Mouse (Mus musculus): ENCODE measurements around the gene Gamt.

Gamt gene

DNA sequence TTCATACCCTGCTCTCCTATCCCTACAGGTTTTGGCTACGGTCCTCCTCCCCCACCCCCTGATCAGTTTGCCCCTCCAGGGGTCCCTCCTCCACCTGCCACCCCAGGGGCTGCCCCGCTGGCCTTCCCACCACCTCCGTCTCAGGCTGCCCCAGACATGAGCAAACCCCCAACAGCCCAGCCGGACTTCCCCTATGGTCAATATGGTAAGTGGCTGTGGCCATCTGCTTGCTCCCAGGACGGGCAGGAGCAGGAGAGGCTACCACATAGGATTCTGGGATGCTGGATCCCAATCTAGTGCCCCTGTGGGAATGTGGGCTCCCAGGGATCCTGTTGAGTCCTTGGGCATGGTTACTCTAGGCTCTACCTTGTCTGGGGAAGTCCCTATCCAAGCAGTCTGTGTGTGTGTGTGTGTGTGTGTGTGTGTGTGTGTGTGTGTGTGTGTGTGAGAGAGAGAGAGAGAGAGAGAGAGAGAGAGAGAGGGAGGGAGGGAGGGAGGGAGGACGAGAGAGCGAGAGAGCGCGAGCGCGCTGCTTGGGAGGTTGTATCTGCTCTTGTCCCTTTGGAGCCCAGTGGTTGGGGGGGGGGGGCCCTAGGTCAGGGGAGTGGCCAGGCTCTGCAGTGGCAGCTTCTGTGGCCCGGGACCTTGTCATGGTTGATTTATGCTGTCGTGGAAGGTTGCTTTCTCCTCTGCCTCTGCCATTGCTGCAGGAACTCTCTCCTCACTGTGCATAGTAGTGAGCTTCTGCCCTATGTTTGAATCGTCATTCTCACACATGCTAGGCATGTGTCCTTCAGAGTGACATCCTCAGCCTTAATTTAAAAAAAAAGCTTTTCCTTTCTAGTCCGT, 24.6 kb upstream of the Gamt start:
- DNase-seq, result no peak

DNA sequence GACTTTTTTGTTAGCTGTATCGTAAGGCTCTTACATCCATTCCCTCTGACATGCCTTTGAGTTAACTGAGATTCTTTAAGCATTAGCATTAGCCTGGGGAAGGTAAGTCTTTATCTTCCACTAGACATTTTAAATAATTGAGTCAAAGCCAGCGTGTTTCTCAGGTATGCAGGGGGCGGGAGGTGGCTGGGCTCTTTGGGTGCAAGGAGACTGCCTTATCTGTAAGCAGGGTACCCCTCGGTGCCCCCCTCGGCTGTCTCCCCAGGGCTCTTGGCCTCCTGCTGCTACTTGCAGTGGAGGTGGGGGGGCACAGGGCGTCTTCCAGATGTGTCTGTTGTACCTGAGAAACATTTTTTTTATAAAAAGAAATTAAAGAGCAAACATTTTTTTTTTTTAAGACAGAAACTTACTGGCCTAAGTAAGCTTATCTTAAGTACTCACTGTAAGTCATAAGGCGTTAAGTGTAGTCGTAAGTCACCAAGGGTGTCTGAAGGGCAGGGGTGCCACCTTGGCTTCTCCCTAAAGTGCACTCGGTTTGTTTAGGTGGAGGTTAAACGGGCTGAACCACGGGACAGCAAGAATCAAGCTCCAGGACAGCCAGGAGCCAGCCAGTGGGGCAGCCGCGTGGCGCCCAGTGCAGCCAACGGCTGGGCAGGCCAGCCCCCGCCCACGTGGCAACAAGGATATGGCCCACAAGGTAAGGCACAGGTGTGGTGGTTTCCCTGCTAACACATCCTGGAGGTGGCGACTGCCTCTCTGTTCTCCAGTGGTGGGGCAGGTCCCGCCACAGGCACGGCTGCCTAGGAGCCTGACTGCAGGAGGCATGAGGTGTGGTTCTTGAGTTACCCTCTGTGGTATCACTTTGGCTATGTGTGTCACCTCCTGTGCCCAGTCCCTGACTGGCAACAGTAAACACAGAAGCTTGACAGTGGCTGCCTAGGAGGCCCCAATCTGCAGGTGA, 21.9 kb upstream of the Gamt start:
- no peak for DNase-seq

DNA sequence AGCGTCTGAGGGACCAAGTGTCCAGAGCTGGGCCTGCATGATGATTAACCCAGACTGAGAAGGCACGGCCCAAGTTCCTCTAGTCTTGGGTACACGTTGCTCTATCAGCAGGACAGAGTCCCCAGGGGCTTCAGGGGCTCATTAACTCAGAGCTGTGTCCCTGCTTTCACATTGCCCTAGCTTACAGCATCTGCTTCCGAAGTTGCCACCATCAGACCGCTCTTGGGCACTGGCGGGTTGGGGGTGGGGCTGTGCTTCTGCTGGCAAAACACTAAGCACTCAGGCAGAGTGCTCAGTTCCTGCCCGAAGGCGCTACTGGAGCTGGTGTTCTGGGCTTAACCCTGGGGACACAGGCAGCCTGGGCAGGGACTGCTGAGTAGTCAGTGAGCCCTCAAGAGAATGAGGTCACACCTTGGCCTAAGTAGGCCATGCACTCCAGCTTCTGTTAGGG, 21.1 kb upstream of the Gamt start:
- no peak for DNase-seq

DNA sequence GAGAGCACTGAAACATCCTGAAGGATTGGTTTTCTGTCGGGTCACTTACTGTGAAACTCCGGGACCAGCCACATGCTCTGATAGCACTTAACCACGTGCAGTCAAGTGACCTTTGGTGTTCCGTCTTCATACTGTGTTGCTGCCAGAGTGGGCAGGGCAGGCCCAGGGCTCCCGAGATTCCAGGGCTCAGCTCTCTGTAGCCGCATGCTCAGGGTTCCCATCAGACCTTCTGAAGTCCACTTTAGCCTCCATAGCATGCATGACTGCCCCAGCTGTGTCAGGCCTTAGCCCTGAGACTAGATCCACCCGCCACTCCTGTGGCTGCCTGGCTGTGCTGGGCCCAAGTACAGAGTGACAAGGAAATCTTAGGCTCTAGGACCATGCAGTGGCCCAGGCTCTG, 20.5 kb upstream of the Gamt start:
- no peak for DNase-seq

DNA sequence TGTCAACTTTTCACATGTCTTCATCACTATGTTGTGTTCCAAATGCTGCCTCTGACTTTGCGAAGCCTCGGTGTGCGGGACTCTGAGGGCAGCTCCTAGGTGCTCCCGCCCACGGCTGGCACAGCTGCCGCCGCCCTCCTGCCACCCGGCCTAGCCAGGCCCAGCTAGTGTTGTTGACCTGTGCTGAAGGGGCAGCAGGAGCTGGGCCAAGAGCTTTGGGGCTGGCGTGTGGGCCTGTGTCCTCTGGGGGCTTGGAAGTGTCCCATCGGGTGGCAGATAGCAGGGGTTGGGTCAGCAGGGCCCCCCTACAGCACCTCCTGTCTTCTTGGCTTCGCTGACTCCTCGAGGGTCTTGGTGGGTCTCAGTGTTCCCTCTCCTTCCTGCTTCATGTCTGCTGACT, 18.5 kb upstream of the Gamt start:
- DNase-seq, result no peak

DNA sequence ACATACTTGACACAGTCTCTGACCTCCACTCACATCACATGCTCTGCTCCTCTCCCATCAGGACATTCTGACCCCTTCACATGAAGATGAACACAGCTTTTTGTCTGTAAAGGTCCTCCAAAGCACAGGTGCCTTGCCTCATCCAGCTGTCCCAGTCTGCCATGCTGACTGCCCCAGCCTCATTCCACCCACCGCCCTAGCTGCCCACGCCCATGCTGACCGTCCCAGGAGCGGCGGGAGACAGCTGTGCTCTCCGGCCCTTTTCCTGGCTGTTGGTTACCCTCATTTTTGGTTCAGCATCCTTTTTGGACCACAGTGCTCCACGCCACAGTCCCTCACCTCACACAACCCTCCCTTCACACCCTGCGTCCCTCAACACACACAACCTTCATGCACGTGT, 17.6 kb upstream of the Gamt start:
- DNase-seq, result no peak

DNA sequence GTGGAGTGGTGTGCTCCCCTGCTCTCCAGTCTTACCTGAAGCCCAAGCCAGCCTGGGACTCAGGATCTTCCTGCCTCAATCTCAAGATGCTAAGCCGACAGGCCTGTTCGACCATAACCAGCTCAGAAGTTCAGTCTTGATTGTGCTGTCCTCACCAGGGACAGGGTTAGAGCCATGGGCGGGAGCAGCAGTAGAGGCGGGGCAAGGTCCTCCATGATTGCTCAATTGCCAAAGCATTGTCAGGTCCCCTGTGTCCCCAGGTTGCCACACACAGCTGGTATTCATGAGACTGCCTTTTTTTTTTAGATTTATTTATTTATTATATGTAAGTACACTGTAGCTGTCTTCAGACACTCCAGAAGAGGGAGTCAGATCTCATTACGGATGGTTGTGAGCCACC, 15.4 kb upstream of the Gamt start:
- DNase-seq, result no peak

DNA sequence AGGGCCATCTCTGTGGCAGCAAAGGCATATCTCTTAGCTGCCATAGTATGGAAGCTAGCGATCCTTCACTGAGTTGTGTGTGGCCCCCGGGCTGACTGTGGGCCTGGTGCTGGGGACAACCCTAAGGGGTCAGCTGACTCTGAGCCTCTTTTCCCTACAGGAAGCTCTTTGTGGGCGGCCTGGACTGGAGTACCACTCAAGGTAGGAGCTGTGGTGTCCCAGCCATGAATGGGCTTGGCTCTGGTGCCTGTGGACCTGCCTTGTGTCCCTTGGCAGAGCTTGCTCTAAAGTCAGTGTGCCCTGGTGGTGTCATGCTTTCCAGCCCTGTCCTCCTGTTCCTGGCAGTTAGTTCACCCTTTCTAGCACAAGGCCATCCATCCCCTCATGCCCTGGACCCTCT, 13.0 kb upstream of the Gamt start:
- DNase-seq, result no peak

DNA sequence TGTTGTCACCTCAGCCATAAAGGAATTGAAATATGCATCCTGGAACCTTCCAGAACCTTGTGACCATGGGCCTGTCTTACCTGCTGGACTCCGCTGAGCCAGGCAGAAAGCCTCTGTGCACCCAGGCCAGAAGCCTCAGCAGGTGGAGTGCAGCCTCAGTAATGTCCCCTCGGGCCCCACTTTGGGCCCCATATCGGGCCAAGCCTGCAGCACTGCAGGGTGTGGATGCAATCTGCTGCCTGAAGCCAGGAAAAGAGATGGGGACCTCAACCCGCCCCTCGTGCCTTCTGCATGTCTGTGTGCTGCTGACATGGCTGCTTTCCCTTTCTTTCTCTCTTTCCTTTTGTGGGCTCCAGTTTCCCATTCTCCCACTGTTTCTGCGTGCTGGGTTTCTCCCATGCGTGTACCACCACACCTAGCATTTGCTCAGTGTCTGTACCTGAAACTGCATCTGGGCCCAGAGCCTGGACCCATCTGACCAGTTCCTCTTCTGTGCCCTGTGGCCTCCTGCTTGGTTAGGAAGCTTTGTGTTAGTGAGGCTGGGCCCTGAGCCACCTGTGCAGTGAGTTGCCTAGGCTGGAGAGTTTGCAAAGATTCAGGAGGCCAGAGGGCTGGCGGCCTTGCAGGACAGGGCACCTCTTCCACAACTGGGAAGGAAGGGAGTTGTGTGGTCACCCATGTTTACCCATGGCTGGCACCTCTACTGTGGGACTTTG, 11.2 kb upstream of the Gamt start:
- DNase-seq, result no peak

DNA sequence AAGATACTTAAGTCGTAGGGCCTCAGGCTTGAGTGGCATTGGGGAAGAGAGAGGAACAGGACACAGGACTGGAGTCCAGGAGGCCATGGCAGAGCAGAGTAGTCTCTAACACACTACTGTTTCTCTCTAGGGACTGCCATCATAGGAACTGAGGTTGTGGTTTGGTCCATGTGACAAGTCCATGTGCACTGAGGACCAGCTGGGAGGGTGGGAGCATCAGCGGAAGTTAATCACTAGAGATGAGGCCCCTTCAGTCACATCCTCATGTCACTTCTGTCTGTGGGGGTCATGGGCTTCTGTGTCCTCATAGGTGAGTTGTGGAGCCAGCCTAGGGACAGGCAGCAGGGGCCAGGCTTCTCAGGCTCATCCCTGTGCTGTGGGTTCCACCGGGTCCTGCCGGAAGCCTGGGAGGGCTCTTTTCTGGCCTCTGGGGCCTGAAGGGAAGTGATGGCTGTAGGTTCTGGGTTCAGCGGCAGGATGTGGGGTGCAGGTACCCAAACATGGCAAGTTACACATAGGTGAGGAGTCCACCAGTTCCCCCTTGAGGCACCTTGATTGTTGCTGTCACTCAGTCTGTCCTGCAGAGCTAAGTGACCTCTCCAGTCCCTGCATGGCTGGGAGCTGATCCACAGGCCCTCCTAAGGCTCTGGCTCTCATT, 10.5 kb upstream of the Gamt start:
- no peak for DNase-seq

DNA sequence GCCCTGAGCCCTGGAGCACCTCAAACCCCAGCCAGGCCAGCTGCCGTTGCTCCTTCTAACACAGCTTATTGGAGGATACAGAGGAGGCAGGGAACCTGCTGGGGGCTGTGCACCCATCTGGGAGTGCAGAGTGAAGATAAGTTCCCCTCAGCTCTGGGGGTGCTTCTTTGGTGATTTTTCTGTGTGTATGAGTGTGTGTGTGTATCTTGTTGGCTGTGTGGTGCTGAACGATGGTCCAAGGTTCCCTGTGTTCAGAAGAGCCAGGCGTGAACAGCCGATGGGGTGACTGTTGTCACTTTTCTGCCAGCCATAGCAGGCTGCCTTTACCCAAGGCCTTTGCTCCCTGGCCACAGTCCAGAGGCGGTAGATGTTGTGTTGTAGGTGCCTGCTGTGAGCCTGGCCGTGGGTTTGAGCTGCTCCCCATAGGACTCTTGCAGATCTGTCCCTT, 9.9 kb upstream of the Gamt start:
- no peak for DNase-seq

DNA sequence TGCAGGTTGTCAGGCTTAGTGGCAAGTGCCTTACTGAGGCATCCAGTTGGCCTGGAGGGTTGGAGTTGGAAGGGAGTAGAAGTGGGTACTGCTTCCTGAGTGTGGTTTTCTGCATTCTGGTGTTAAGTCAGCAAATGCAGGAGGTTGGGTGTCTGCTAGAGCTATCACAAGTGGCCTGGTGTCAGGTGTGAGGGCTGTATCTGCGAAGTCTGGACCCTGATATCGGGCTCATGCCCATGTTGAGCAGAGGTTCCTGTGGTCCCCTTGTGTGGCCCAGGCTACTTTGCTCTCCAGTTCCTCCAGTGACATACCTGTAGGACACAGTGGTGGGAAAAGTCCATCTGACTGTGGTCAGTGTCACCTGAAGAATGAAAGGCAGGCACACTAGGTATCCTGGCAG, 9.3 kb upstream of the Gamt start:
- no peak for DNase-seq

DNA sequence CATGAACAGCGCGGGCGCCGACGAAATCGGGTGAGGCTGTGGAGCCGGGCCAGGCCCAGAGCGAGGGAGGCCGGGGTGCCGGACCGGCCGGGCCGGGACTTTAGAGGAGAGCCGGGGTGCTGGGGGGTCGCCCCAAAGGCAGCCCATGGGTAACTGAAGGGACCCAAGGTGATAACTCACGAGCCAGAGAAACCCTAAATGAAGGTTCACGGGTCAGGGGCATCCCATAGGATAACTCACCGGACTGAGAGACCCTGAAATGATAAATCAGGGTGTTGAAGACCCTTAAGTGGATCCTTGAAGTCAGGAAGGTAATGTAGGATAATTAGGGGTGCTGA, 4.3 kb upstream of the Gamt start:
- no peak for DNase-seq

DNA sequence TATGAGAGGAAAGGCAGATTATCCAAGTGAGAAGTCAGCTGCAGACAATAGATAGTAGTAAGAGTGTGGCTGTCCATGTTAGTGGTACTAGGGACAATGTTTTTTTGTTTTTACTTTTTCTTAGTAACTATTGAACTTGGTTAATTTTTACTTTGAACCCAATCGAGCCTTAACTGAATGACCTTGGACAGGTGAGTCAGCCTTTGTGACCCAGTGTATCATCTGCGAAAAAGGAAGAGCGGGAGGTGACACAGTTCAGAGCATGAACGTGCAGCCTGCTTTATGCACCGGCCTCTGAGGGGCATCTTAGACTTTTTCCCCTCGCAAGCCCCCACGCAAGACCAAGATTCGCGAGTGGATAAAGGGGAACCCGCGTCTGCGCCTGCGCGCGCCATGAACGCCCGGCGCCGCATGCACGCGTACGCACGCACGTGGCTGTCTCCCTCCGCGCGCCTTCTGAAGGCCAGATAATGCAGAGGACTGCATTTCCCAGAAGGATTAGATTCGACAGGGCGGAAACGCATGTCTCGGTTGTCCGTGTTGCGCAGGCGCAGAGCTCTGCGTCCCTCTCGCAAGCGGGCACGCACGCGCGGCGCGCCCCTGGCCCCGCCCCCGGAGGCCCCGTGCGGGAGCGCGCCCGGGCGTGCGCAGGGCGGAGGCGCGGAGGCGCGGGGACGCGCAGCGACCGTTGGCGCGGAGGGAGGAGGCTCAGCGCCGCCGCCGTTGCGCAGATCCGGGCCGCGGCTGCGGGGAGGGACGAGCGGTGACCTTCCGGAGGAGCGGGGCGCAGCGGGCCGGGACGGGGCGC, 3.7 kb upstream of the Gamt start:
- peak; percentile 100 for DNase-seq

DNA sequence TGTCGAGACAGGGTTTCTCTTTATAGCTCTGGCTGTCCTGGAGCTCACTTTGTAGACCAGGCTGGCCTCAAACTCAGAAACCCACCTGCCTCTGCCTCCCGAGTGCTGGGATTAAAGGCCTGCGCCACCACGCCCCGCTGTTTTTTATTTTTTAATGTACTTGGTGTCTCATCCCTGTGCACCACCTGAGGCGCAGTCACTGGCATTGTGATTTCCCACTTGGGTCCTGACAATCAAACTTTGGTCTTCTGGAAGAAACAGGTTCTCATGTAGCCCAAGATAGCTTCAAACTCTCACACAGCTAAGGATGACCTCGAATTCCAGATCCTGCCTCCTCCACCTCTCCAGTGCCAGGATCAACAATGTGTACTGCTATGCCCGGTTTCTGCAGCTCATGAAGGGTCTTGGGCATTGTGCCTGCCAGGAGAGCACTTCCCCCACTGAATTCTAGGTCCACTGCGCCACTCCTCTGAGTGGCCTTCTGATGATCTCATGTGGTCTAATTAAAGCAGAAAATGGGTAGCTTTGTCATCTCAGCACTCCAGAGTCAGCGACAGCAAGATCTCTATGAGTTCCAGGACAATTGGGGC, 2.1 kb upstream of the Gamt start:
- DNase-seq, result no peak

DNA sequence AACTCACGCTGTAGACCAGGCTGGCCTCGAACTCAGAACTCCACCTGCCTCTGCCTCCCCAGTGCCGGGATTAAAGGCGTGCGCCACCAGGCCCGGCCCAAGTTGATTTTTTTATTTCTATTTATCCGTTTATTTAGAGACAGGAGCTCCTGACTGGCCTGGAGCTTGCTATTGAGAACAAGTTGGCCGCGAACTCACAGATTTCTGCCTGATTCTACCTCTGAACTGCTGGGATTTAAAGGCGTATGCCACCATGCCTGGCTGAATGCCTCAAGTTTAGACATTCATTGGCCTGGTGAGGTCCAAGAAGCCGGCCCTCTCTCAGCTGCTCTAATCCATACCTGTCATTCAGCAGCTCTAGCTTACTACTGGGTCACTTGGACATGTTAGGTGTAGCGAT, 1.4 kb upstream of the Gamt start:
- DNase-seq, result no peak

DNA sequence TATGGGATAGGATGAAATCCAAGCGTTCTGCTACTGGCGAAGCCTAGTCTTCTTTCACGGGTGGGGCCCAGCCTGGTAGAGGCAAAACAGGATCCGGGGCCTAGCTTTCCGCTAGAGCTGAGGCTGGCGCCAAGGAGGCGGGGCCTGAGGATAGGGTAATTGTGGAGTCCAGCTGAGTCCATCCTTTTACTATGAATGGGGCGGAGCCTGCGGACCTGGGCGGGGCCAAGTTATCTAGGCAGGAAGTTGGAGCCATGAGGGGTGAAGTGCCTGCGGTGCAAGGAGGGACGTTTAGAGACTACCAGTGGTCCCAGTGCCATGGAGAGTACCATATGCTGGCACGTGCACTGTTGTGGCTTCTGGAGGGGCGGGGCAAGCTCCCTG, 765 bp upstream of the Gamt start:
- peak; percentile 80 for DNase-seq

DNA sequence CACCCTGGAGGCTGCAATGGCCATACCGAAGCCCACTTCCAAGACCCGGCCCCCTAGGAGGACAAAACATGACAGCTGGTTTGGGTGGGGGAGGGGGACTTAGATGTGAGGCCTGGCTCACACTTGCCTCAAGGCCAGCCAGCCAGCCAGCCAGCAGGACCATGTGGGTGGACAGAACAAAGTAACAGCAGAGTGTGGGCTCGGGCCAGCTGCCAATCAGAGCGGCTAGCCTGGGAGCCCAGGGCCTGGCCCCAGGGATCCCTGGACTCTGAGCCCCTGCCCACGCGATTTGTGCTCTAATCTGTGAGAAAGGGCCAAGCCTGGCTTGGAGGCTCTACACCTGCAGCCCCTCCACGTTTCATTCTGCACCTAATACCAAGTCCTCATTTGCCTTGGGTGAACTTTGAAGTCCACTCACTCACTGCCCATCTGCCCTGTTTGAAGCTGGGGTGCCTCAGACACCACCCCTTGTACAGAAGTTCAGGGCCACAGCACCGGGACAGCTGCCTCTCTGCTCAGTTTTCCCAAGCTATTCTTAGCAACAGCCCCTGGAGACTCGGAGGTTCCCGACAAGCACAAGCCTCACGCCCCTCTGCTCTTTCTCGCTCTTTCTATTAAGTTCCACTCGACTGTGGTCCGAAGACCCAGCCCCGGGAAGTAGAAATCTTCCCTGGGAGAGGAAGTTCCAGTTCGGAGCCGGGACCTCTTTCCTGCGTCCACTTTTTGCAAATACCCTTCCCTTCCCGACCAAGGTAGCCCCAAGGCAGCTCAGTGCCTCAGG, 761 bp downstream of the Gamt start:
- no peak for DNase-seq

DNA sequence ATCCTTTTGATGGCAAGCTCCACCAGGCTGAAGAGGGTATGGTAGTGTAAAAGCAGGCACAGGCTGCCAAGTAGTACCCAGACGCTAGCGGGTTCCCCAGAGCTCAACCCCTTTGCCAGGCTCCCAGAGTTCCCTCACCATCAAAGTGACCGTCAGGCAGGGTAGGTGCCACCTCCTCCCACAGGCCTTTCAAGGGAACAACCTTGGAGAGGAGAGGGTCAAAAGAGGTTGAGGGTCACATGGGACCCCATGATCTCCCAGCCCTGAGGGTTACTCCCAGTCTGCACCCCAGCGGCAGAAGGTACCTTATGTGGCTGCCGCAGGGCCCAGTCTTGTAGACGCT, 1.4 kb downstream of the Gamt start:
- DNase-seq, result no peak

DNA sequence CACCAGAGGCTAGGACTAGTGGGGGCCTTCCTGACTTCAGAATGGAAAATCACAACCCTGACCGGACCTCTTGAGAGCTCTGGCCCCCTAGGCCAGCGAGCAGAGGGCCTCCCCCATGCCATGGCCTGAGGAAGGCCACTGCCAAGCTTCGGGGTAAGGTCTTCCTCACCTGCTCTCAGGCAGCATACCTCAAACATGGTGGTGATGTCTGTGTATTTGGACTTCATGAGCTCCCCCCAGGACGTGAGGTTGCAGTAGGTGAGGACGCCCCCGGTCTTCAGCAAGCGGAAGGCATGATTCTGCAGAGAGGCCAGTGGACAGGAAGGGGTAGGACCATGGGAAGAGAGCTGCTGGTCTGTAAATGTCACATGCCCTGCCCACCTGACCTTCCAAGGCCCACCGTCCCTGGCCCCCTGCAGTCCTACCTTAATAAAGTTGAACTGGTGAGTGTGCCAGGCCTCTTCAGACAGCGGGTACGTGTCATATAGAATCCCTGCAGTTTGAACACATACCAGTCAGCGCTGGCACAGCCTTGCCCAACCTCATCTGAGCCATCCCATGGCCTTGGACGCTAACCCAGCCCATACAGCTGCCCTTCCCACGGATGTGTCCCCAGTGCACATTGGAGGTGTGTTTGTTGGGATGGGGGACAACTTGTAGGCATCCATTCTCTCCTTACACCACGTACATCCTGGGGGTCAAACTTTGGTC, 1.9 kb downstream of the Gamt start:
- DNase-seq, result no peak
